Mouse (Mus musculus): ENCODE measurements at regions not wholly inside any gene's neighbourhood (a gene's known extent, or its start where the extent isn't known, plus 50 kb on each side); places are given as distances from the start of the nearest gene placed in this dataset.

- no peak for ATAC-seq (replicated peaks in 1 of 2; ENCODE audit: insufficient read depth in 1 of 2, low FRiP score in 2 of 2, low TSS enrichment in 1 of 2, low read depth in 1 of 2, poor library complexity in 2 of 2, severe bottlenecking in 2 of 2)
Measured at GRCm38 (mm10) chr16:87245441-87245840, 108.5 kb upstream of the N6amt1 start.

- ATAC-seq (replicated peaks in 1 of 2; ENCODE audit: insufficient read depth in 1 of 2, low FRiP score in 2 of 2, low TSS enrichment in 1 of 2, low read depth in 1 of 2, poor library complexity in 2 of 2, severe bottlenecking in 2 of 2), result no peak
Measured at GRCm38 (mm10) chr16:87242027-87242426, 112.0 kb upstream of the N6amt1 start.

GRCm38 (mm10) chr16:87239105-87239504 is 114.9 kb upstream of the N6amt1 start:
- no peak for ATAC-seq (replicated peaks in 1 of 2; ENCODE audit: insufficient read depth in 1 of 2, low FRiP score in 2 of 2, low TSS enrichment in 1 of 2, low read depth in 1 of 2, poor library complexity in 2 of 2, severe bottlenecking in 2 of 2)

- ATAC-seq (replicated peaks in 1 of 2; ENCODE audit: insufficient read depth in 1 of 2, low FRiP score in 2 of 2, low TSS enrichment in 1 of 2, low read depth in 1 of 2, poor library complexity in 2 of 2, severe bottlenecking in 2 of 2), result no peak
Measured at GRCm38 (mm10) chr16:87234199-87234598, 119.8 kb upstream of the N6amt1 start.

DNA sequence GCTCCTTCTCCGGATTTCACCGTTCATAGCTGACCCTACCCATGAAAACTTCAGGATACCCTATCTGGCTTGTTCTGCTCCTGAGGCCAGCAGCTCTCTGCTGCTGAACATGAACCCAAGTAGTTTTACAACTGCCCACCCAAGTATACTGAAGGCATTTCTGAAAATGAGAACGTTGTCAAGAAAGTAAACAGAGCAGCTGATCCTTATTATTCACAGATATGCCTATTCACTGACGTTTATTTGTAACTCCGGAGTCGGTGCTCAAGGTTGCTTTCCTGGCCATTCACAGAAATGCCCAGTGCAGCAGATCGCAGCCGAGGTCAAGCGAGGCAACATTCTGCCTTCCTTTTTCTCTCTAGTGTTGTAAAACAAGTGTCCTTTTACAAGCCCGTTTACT is 128.4 kb upstream of the N6amt1 start:
- no peak for ATAC-seq (replicated peaks in 1 of 2; ENCODE audit: insufficient read depth in 1 of 2, low FRiP score in 2 of 2, low TSS enrichment in 1 of 2, low read depth in 1 of 2, poor library complexity in 2 of 2, severe bottlenecking in 2 of 2)

- no peak for ATAC-seq (replicated peaks in 1 of 2; ENCODE audit: insufficient read depth in 1 of 2, low FRiP score in 2 of 2, low TSS enrichment in 1 of 2, low read depth in 1 of 2, poor library complexity in 2 of 2, severe bottlenecking in 2 of 2)
Measured at GRCm38 (mm10) chr16:87225085-87225484, 128.9 kb upstream of the N6amt1 start.

GRCm38 (mm10) chr16:87224024-87224423 is 130.0 kb upstream of the N6amt1 start:
- no peak for ATAC-seq (replicated peaks in 1 of 2; ENCODE audit: insufficient read depth in 1 of 2, low FRiP score in 2 of 2, low TSS enrichment in 1 of 2, low read depth in 1 of 2, poor library complexity in 2 of 2, severe bottlenecking in 2 of 2)

- ATAC-seq (replicated peaks in 1 of 2; ENCODE audit: insufficient read depth in 1 of 2, low FRiP score in 2 of 2, low TSS enrichment in 1 of 2, low read depth in 1 of 2, poor library complexity in 2 of 2, severe bottlenecking in 2 of 2), result no peak
Measured at GRCm38 (mm10) chr16:87220611-87221010, 133.4 kb upstream of the N6amt1 start.

GRCm38 (mm10) chr16:87220201-87220600 is 133.8 kb upstream of the N6amt1 start:
- no peak for ATAC-seq (replicated peaks in 1 of 2; ENCODE audit: insufficient read depth in 1 of 2, low FRiP score in 2 of 2, low TSS enrichment in 1 of 2, low read depth in 1 of 2, poor library complexity in 2 of 2, severe bottlenecking in 2 of 2)

GRCm38 (mm10) chr16:87207875-87208274 is 146.1 kb upstream of the N6amt1 start:
- no peak for ATAC-seq (replicated peaks in 1 of 2; ENCODE audit: insufficient read depth in 1 of 2, low FRiP score in 2 of 2, low TSS enrichment in 1 of 2, low read depth in 1 of 2, poor library complexity in 2 of 2, severe bottlenecking in 2 of 2)

DNA sequence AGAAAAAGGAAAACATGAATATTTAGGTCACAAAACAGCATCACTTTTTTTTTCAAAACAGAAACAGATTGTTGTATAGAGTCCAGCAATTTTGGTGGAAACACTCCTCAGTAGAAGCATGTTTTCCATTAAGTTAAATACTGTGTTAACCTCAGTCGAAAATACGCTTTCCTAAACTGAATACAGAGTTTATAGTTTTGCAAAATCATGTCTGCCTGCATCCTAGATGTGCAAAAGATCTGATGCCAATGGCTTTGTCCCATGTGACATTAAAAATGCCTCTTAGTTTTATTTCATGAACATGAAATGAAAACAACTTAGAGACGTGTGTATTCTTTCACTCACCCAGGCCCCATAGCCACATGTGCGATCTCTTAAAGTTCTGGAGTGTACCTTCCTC is 163.5 kb upstream of the N6amt1 start:
- no peak for ATAC-seq (replicated peaks in 1 of 2; ENCODE audit: insufficient read depth in 1 of 2, low FRiP score in 2 of 2, low TSS enrichment in 1 of 2, low read depth in 1 of 2, poor library complexity in 2 of 2, severe bottlenecking in 2 of 2)

DNA sequence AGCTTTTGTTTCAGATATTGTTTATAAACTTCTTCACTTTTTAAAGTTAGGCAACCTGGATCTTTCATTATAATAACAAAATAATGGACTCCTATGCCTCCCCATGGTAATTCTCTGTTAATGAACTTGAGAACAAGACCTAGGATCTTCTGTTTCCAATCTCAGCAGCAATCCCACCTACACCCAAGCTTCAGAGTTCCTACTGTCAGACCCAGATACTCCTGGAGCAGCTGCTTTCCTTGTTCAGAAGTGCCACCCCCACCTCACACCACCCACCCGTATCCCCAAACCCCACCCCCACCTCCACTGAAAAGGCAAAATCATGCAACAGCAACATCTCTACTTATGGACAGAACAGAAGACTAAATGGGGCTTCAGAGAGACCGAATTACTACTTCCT is 165.2 kb upstream of the N6amt1 start:
- no peak for ATAC-seq (replicated peaks in 1 of 2; ENCODE audit: insufficient read depth in 1 of 2, low FRiP score in 2 of 2, low TSS enrichment in 1 of 2, low read depth in 1 of 2, poor library complexity in 2 of 2, severe bottlenecking in 2 of 2)

- ATAC-seq (replicated peaks in 1 of 2; ENCODE audit: insufficient read depth in 1 of 2, low FRiP score in 2 of 2, low TSS enrichment in 1 of 2, low read depth in 1 of 2, poor library complexity in 2 of 2, severe bottlenecking in 2 of 2), result no peak
Measured at GRCm38 (mm10) chr16:87172395-87172794, 181.6 kb upstream of the N6amt1 start.

DNA sequence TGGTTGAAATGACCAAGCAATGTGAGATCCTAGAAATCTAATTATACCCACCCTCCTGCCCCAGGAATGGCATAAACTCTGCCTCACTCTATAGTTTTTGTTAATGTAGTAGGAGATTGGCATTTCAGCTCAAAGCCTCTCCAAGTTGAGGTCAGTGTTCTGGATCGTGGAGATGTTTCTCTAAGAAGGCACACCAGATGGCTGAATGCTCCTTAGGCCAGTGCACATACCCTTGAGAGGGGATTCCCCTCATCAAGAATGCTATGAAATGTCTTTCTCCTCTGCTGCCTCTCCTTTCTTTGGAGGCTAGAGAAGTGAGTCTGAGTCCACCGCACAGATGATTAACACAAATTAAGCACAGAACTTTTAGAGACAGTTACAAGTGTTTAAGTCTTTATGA is 214.7 kb upstream of the N6amt1 start:
- no peak for ATAC-seq (replicated peaks in 1 of 2; ENCODE audit: insufficient read depth in 1 of 2, low FRiP score in 2 of 2, low TSS enrichment in 1 of 2, low read depth in 1 of 2, poor library complexity in 2 of 2, severe bottlenecking in 2 of 2)

DNA sequence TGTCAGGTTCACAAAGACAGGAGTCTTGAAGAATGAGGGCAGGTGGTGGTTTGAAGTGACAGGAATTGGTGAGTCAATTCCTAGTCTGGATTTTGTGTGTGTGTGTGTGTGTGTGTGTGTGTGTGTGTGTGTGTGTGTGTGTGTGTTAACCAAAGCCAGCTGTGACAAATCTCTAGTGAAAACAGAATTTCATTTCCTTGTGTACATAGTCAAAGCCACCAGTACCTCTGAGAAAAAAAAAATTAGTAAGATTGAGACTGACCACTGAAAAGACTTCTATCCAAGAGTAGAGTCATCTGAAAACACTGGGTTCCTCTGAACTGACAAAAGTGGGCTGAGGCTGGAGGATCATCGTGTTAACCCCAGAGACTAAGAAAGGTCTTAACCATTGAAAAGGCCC is 217.5 kb upstream of the N6amt1 start:
- no peak for ATAC-seq (replicated peaks in 1 of 2; ENCODE audit: insufficient read depth in 1 of 2, low FRiP score in 2 of 2, low TSS enrichment in 1 of 2, low read depth in 1 of 2, poor library complexity in 2 of 2, severe bottlenecking in 2 of 2)

DNA sequence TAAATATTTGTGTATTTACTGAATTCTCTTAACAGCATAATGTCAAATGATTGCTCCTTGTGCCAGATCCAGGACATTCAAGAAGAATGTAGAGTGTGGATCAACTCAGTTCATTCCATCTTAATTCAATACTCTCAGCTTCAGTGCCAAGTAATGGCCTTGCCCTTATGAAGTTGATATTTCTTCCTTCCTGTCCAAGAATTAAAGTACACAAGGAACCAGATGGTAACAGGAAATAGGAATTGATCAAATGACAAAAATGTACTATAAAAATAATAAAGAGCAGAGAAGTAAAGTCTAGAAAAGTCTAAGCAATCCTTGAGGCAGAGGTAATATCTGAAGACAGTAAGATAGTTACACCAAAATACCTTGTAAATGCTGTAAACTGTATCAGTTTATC is 219.5 kb upstream of the N6amt1 start:
- ATAC-seq (replicated peaks in 1 of 2; ENCODE audit: insufficient read depth in 1 of 2, low FRiP score in 2 of 2, low TSS enrichment in 1 of 2, low read depth in 1 of 2, poor library complexity in 2 of 2, severe bottlenecking in 2 of 2), result no peak

DNA sequence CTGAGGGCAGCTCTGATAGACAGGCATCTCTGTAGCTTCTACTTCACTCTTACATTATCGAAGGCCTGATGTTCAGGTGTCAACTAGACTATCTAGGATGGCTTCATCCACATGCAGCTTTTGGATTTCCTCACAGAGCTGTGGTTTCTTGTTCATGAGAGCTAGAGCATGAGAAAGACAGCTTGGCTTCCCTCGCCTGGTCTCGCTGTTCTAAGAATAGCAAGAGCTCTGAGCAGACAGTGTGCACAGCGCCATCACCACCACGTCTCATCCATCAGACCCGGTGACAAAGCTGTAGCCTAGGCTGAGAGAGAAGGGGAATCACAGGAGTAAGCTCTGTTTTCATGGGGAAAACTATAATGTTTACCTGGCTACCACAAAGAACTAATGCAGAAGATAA is 220.1 kb upstream of the N6amt1 start:
- no peak for ATAC-seq (replicated peaks in 1 of 2; ENCODE audit: insufficient read depth in 1 of 2, low FRiP score in 2 of 2, low TSS enrichment in 1 of 2, low read depth in 1 of 2, poor library complexity in 2 of 2, severe bottlenecking in 2 of 2)

GRCm38 (mm10) chr16:87132082-87132481 is 221.9 kb upstream of the N6amt1 start:
- no peak for ATAC-seq (replicated peaks in 1 of 2; ENCODE audit: insufficient read depth in 1 of 2, low FRiP score in 2 of 2, low TSS enrichment in 1 of 2, low read depth in 1 of 2, poor library complexity in 2 of 2, severe bottlenecking in 2 of 2)

- ATAC-seq (replicated peaks in 1 of 2; ENCODE audit: insufficient read depth in 1 of 2, low FRiP score in 2 of 2, low TSS enrichment in 1 of 2, low read depth in 1 of 2, poor library complexity in 2 of 2, severe bottlenecking in 2 of 2), result no peak
Measured at GRCm38 (mm10) chr16:87130733-87131640, 223.0 kb upstream of the N6amt1 start.

Data from hematopoietic stem cell, adult 5-6 weeks (primary cell).